Mouse (Mus musculus) lung, embryonic 16.5 days (tissue): ENCODE measurements around the gene Il17ra. TPM values are rescaled to one million over a fixed set of nuclear protein-coding genes. Genes with fewer than 3 reads are reported as not detected.

ENCODE experiments used
- ATAC-seq: fragments of 200-750 bp; cut with Nextera tagmentation; 2 replicates; pipeline ENCODE4 v1.8.0; 2017; ENCODE audit warnings: low read depth, mild to moderate bottlenecking, moderate library complexity
- H3K27ac ChIP-seq: fragments of 300-500 bp; sonication (generic); 2 replicates; pipeline ENCODE4 v1.5.1; 2014; ENCODE audit warnings: mild to moderate bottlenecking, control low read depth, low read length
- H3K27me3 ChIP-seq: fragments of 300-500 bp; sonication (generic); 2 replicates; pipeline ENCODE4 v1.6.1; 2014; ENCODE audit warnings: low read depth, low read length, mixed read lengths; ENCODE audit not compliant: control insufficient read depth, insufficient read depth
- H3K36me3 ChIP-seq: fragments of 300-500 bp; sonication (generic); 2 replicates; pipeline ENCODE4 v1.6.1; 2014; ENCODE audit warnings: low read length; ENCODE audit not compliant: control insufficient read depth, insufficient read depth
- H3K4me1 ChIP-seq: fragments of 300-500 bp; sonication (generic); replicated peaks from 2 replicates; pipeline ENCODE4 v1.6.1; 2014; ENCODE audit warnings: low read length, mixed read lengths; ENCODE audit not compliant: control insufficient read depth, insufficient read depth
- H3K4me2 ChIP-seq: fragments of 300-500 bp; sonication (generic); 2 replicates; pipeline ENCODE4 v1.6.1; 2014; ENCODE audit warnings: low read depth, low read length, control low read depth
- H3K4me3 ChIP-seq: fragments of 300-500 bp; sonication (generic); 2 replicates; pipeline ENCODE4 v1.5.1; 2014; ENCODE audit warnings: mild to moderate bottlenecking, low read length, control low read depth
- H3K9ac ChIP-seq: fragments of 300-500 bp; sonication (generic); 2 replicates; pipeline ENCODE4 v1.6.1; 2014; ENCODE audit warnings: low read length, control low read depth
- H3K9me3 ChIP-seq: fragments of 300-500 bp; sonication (generic); 2 replicates; pipeline ENCODE4 v1.6.1; 2016; ENCODE audit warnings: low read length; ENCODE audit not compliant: control insufficient read depth
- WGBS: fragments of 180-500 bp; shearing (Covaris S2); extraction: QIAGEN DNeasy Blood & Tissue Kit; methylation state at CpG from one replicate; pipeline ENCODE4 v1.1.7; 2014; 5-methylcytosine and 5-hydroxymethylcytosine counted together
- polyA plus RNA-seq: library from polyadenylated mRNA; unstranded; fragments of >200 nt; fragmentation: Nextera tagmentation; extraction: Ambion mirVana; gene quantifications from 2 replicates; pipeline ENCODE4 v1.2.1, GENCODE M21; 2015

The Il17ra gene
- polyA plus RNA-seq, 1 experiment from 2014 or later: 8.9 TPM

DNA sequence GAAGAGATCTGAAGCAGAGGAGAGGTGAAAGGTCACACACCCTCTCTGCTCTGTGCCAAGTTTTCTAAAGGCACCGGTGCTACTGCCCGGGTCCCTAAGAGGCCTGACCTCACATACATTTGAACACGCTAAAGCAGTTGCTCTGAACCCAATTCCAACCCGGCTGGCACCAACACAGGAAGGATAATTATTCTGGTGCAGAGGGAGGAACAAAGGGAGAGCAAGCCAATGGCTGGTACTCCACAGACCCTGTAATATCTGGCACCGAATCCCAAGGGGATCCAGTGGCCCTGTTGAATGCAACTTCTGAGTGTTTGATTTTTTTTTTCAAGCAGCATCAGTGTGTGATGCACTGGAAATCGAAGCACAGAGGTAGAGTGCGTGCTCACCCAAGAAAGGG is 28.0 kb downstream of the Il17ra start:
- no peak overlapping the region for H3K27ac ChIP-seq
- no peak overlapping the region for H3K4me2 ChIP-seq
- peaks cover 16% of the 10 kb centered on the region for H3K4me1 ChIP-seq
- H3K36me3 ChIP-seq: no peaks in the 10 kb centered on the region
- ATAC-seq: no peak
- no peak overlapping the region for H3K4me3 ChIP-seq
- no peaks in the 10 kb centered on the region for H3K9me3 ChIP-seq
- H3K9ac ChIP-seq: no peak overlapping the region
- 43% methylated on average over 7 of the region's 7 CpGs for WGBS
- H3K27me3 ChIP-seq: peaks cover 21% of the 10 kb centered on the region

DNA sequence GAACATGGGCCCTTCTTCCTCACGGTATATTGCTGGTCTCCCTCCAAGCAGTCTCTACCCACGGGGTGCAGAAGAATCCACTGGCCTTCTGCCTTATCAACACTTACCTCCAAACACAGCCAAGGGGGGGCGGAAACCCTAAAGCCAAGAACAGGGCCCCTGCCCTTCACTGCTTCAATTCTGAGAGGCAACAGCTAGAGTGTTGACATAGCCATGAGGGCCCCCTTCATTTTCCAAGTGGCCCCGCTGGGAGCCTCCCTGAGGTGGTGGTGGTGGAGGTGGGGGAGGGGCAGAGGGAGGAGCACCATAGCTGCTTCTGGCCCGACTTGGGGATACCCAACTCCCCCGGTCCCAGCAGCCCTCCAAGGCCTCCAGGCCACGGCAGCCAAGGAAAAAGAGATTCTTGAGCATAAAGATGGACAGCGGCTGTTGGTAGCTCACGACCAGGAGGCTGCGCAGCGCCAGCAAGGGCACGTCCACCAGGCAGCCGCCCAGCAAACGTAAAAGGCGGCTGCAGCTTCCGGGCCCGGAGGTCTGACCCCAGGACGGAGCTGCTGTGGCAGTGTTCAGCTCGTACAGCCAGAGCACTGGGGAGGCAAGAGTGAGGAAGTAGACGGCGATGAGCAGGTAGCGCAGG is 28.9 kb downstream of the Il17ra start:
- Histone ChIP-seq H3K4me2 (peak overlapping the region; percentile 99), H3K36me3 (no peaks in the 10 kb centered on the region), H3K27me3 (peaks cover 21% of the 10 kb centered on the region), H3K9me3 (no peaks in the 10 kb centered on the region), H3K27ac (0 out of 2 replicates have a peak overlapping the region, but pooled peaks have one; percentile 45), H3K4me1 (peaks cover 16% of the 10 kb centered on the region), H3K9ac (no peak overlapping the region), H3K4me3 (peak overlapping the region; percentile 67)
- WGBS: 7% methylated on average over 22 of the region's 22 CpGs
- peak; percentile 77 for ATAC-seq

DNA sequence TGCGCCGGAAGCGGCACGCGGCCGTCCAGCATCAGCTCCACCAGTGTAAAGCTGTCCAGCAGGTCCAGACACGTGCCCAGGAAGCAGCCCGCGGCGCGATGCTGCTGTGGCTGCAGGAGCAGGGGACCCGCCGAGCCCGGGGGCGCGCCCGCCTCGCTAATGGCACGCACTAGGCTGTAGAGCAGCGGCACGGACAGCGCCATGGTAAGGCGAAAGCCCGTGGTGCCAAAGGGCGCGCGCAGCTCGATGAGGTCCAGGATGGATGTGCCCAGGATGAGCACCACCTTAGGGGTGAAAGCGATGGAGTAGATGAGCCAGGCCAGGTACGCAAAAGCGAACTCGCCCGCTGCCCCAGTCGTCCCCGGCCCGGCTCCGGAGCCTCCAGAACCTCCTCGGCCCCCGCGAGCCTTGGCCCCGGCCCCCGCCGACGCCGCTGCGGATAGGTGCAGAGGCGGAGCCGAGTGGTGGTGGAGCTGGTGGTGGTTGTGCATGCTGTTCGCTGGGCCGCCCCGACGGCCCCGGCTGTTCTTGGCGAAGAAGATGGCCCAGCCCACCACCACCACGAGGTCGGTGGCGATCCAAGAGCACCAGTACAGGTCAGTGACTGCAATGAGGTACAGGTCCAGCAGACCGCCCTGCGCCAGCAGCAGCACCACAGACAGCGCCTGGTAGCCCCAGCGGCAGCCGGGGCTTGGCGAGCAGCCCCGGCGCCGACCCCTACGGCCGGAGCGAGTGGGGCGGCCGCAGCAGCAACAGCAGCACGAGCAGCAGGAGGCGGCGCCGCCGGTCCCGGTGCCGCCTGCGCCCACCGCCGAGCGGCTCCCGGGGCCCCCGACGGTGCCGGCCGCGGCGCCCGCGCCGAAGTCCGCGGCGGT is 29.7 kb downstream of the Il17ra start:
- peaks cover 16% of the 10 kb centered on the region for H3K4me1 ChIP-seq
- H3K4me2 ChIP-seq: peak overlapping the region; percentile 99
- ATAC-seq: peak; percentile 53
- H3K36me3 ChIP-seq: no peaks in the 10 kb centered on the region
- peak overlapping the region; percentile 67 for H3K4me3 ChIP-seq
- peak overlapping the region; percentile 51 for H3K9ac ChIP-seq
- H3K27me3 ChIP-seq: peaks cover 21% of the 10 kb centered on the region
- WGBS: under 1% methylated on average over 72 of the region's 95 CpGs
- no peak overlapping the region for H3K27ac ChIP-seq
- H3K9me3 ChIP-seq: no peaks in the 10 kb centered on the region

DNA sequence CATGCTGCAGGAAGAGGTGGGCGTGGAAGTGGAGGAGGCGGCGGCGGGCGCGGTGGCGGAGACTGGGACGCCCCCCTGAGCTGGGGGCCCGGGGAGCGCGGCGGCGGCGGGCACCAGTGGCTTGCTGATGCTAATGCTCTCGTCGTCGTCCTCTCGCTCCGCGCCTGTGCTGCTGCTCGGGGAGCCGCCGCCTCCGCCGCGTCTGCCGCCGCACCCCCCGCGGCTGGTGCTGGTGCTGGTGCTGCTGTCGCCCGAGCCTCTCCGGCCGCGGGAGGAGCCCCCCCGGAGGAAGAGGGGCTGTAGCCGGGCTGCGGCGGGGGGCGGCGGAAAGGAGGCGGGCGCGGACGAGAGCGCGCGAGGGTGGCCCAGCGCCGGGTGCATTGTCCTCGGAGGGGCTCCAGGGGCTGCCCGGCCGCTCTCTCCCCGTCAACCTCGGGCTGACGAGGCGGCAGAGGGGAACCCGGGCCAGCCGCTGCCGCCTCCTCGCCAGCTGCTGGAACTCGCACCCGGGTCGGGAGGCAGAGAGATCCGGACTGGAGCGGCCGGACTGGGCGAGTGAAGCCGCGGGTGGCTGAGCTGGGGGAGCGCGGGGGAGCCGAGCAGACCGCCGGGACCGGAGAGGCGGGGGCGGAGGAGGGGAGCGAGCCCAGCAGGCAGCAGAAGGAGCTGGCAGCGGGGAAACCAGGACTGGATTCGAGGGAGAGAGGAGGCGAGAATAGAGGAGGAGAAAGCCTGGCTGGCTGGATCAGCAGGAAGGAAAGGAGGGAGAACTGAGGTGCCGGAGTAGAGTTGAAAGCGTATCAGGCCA is 30.5 kb downstream of the Il17ra start, which contains the start of gene Tmem121b:
Gene Tmem121b, minus strand, starts transcription at position 434 of the 808 bp plus-strand sequence.
- peak within 1 kb of the TSS; percentile 51 for H3K9ac ChIP-seq
- peaks cover 16% of the 10 kb centered on the region for H3K4me1 ChIP-seq
- H3K36me3 ChIP-seq: no peaks in the 10 kb centered on the region
- WGBS: under 1% methylated on average over 48 of the region's 84 CpGs
- H3K4me3 ChIP-seq: peak within 1 kb of the TSS; percentile 67
- peaks cover 21% of the 10 kb centered on the region for H3K27me3 ChIP-seq
- peak within 1 kb of the TSS; percentile 99 for H3K4me2 ChIP-seq
- no peaks in the 10 kb centered on the region for H3K9me3 ChIP-seq
- peak; percentile 68 for ATAC-seq
- H3K27ac ChIP-seq: no peak within 1 kb of the TSS

DNA sequence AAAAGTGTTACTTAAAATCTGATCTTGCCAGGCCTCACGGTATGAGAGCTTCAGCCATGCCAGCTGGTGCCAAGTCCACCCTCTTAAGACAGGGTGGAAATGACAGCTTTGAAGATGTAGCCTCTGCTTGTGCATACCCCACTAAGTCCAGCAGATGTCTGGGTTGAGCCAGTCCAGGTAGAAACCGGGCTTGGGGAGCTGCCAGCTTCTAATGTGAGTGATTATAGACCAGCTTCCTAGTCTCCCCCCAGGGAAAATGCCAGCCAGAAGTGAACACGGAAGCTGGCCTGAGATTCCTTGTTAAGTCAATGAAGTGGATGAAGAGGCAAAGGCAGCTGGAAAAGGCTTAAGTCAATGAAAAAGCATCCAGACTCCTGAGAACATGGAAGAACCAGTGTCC is 33.5 kb downstream of the Il17ra start:
- 50% methylated on average over 3 of the region's 3 CpGs for WGBS
- Histone ChIP-seq H3K4me2 (no peak overlapping the region), H3K4me3 (no peak overlapping the region), H3K27ac (no peak overlapping the region), H3K27me3 (peaks cover 21% of the 10 kb centered on the region), H3K36me3 (no peaks in the 10 kb centered on the region), H3K9me3 (peaks cover 4% of the 10 kb centered on the region; the same call in 1 of the 2 replicates), H3K4me1 (peaks cover 13% of the 10 kb centered on the region), H3K9ac (no peak overlapping the region)
- ATAC-seq: no peak

DNA sequence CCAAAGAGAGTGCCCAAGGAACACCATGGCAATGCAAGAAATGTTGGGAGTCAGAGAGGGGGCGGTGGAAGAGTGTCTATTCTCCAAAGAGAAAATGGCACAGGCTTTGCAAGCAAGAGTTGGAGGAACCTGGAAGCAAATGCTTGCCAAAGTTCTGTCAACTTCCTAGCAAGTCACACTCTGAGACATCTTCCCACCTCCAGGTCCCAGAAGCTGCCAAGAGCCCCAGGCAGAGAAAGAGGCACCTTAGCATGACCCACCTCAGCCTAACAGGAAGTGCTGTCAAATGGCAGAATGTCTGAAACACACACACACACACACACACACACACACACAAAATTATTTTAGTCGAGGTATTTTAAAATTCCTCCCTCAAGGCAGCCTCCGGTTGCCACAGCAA is 41.0 kb downstream of the Il17ra start:
- no peak for ATAC-seq

DNA sequence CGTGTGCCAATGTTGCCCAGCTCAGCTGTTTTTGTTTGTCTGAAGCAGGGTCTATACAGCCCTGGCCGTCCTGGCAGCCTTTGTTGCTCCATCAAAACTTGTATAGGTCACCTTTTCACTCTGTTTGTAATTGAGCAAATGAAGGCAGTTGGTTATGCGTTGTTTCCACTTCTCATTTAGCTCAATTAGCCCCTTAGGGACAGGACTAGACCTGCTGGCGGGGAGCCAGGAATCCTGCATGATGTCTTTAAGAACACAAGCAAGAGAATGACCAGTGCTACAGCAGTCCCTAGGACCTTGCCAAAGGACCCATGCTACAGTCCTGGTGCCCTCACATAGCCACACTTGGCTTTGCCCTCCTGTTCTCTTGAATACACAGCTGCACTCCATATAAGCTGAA is 42.5 kb downstream of the Il17ra start:
- Histone ChIP-seq H3K36me3 (peaks cover 3% of the 10 kb centered on the region; the same call in 1 of the 2 replicates), H3K27ac (no peak overlapping the region), H3K4me1 (no peaks in the 10 kb centered on the region), H3K9ac (no peak overlapping the region), H3K4me3 (no peak overlapping the region), H3K27me3 (no peaks in the 10 kb centered on the region), H3K9me3 (peaks cover 2% of the 10 kb centered on the region; the same call in 1 of the 2 replicates), H3K4me2 (no peak overlapping the region)
- ATAC-seq: no peak
- 74% methylated on average over 4 of the region's 4 CpGs for WGBS

More for the DNA sequence above, 41.0 kb downstream of the Il17ra start:
- H3K9ac ChIP-seq: no peak overlapping the region
- H3K4me2 ChIP-seq: no peak overlapping the region
- no peak overlapping the region for H3K4me3 ChIP-seq
- 61% methylated on average over 3 of the region's 3 CpGs for WGBS
- H3K27me3 ChIP-seq: no peaks in the 10 kb centered on the region
- no peaks in the 10 kb centered on the region for H3K36me3 ChIP-seq
- no peak overlapping the region for H3K27ac ChIP-seq
- peaks cover 4% of the 10 kb centered on the region; the same call in 1 of the 2 replicates for H3K9me3 ChIP-seq
- no peaks in the 10 kb centered on the region for H3K4me1 ChIP-seq

DNA sequence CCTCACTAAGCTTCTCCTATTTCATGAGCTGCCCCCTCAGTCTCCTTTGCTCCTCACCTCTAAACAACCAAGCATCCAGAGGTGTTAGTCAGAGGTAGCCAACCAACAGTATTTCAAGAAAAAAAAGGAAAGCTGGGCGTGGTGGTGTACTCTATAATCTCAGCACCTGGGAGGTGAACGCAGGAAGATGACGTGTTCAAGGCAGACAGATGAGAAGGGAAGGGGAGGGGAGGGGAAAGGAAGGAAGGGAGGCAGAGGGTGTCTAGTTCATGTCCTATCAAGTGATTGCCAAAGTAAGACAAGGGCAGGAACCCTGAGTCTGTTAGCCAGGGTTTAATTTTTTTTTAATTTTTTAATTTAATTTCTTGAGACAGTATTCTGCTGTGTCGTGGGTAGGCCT is 45.6 kb downstream of the Il17ra start:
- 81% methylated on average over 4 of the region's 4 CpGs for WGBS
- no peaks in the 10 kb centered on the region for H3K4me1 ChIP-seq
- ATAC-seq: no peak
- no peaks in the 10 kb centered on the region for H3K27me3 ChIP-seq
- no peak overlapping the region for H3K4me2 ChIP-seq
- no peak overlapping the region for H3K27ac ChIP-seq
- peaks cover 3% of the 10 kb centered on the region; the same call in 1 of the 2 replicates for H3K36me3 ChIP-seq
- no peak overlapping the region for H3K9ac ChIP-seq
- H3K4me3 ChIP-seq: no peak overlapping the region
- no peaks in the 10 kb centered on the region for H3K9me3 ChIP-seq
